Mouse (Mus musculus) forebrain, embryonic 15.5 days (tissue): Measurements from ENCODE around the gene Tbkbp1. TPM values are rescaled to one million over a fixed set of nuclear protein-coding genes. Genes with fewer than 3 reads are reported as not detected.
A peak's percentile ranks its signal among the peaks of the same experiment; 100 is the strongest.

Experiments used
- ATAC-seq: fragments of 200-750 bp; cut with Nextera tagmentation; replicated peaks from 2 replicates; pipeline ENCODE4 v1.8.0; 2017; ENCODE audit warnings: mild to moderate bottlenecking, moderate TSS enrichment, moderate library complexity
- H3K27ac ChIP-seq: fragments of 300-500 bp; sonication (generic); replicated peaks from 2 replicates; pipeline ENCODE4 v1.5.1; 2015; ENCODE audit warnings: mild to moderate bottlenecking, inconsistent platforms
- H3K27me3 ChIP-seq: fragments of 300-500 bp; sonication (generic); 2 replicates; pipeline ENCODE4 v1.6.1; 2015; ENCODE audit warnings: inconsistent platforms
- H3K36me3 ChIP-seq: fragments of 300-500 bp; sonication (generic); 2 replicates; pipeline ENCODE4 v1.6.1; 2015; ENCODE audit warnings: mild to moderate bottlenecking, inconsistent platforms
- H3K4me1 ChIP-seq: fragments of 300-500 bp; sonication (generic); 2 replicates; pipeline ENCODE4 v1.6.1; 2015; ENCODE audit warnings: inconsistent platforms
- H3K4me2 ChIP-seq: fragments of 300-500 bp; sonication (generic); replicated peaks from 2 replicates; pipeline ENCODE4 v1.6.1; 2015; ENCODE audit warnings: mild to moderate bottlenecking, inconsistent platforms
- H3K4me3 ChIP-seq: fragments of 300-500 bp; sonication (generic); 2 replicates; pipeline ENCODE4 v1.5.1; 2015; ENCODE audit warnings: mild to moderate bottlenecking, inconsistent platforms
- H3K9ac ChIP-seq: fragments of 300-500 bp; sonication (generic); replicated peaks from 2 replicates; pipeline ENCODE4 v1.6.1; 2015; ENCODE audit warnings: mild to moderate bottlenecking, inconsistent platforms
- H3K9me3 ChIP-seq: fragments of 300-500 bp; sonication (generic); 2 replicates; pipeline ENCODE4 v1.6.1; 2016; ENCODE audit warnings: inconsistent platforms
- WGBS: fragments of 180-500 bp; shearing (Covaris S2); methylation state at CpG from one replicate; pipeline ENCODE4 v1.1.7; 2015; ENCODE audit warnings: mixed read lengths; 5-methylcytosine and 5-hydroxymethylcytosine counted together
- polyA plus RNA-seq: library from polyadenylated mRNA; unstranded; fragments of >200 nt; fragmentation: Nextera tagmentation; extraction: Ambion mirVana; gene quantifications from 2 replicates; pipeline ENCODE4 v1.2.1, GENCODE M21; 2015

Gene Tbkbp1
- polyA plus RNA-seq, 1 experiment from 2014 or later = 6.2 TPM

DNA sequence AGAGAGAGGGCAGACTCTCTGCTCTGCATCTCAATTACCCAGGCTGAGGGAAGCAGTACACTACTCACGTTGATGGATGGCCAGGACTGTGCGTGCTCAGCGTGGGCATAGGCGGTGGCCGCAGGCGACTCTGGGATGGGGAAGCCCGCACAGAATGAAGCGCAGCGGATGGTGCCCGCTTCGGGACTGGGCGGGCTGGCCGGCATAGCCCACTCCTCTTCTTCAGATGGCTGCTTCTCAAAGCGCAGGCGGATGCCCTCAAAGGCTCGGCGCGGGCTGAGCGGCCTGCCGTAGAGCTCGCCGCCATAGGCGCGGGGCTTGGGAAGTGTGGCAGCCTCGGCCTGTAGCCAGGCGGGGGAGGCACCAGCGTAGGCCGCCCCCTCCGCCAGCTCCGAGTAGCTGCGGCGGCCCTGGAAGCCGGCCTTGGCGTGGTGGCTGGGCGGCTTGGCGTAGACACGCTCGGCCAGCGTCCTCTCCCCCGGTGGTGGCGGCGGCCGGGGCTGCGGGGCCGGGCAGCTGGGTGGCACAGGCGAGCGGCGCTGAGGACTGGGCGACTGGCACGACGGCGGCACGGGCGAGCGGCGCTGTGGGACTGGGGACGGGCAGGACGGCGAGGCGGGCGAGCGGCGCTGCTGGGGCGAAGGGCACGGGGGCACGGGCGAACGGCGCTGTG, 12.6 kb downstream of the Tbkbp1 start:
- Histone ChIP-seq H3K4me1 (peaks cover 16% of the 10 kb centered on the region), H3K36me3 (peaks cover 4% of the 10 kb centered on the region; the same call in 1 of the 2 replicates), H3K9me3 (no peaks in the 10 kb centered on the region), H3K9ac (peak overlapping the region; percentile 54), H3K27me3 (peaks cover 3% of the 10 kb centered on the region; the same call in 1 of the 2 replicates), H3K4me2 (peak overlapping the region; percentile 75), H3K27ac (no peak overlapping the region), H3K4me3 (peak overlapping the region; percentile 42)
- peak; percentile 82 for ATAC-seq
- WGBS = 10% methylated on average over 69 of the region's 69 CpGs

DNA sequence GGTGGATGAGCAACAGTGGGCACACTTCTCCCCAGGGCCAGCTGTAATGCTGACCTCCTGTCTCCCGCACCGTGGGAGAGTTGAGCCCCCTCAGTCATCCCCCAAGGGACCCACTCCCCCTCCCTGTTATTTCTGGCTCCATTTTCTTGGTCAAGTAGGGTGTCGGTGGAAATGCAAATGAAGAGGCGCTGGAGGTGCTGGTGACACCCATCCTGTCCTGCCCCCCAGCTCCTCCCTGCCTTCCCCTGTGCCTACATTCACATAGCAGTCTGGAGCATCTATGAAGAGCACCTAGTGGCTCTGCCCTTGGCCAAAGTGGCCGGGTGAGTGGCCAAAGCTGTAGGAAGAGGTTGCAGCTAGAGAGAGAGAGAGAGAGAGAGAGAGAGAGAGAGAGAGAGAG, 18.0 kb downstream of the Tbkbp1 start:
- no peak overlapping the region for H3K9ac ChIP-seq
- no peaks in the 10 kb centered on the region for H3K36me3 ChIP-seq
- no peak overlapping the region for H3K27ac ChIP-seq
- H3K4me3 ChIP-seq = no peak overlapping the region
- H3K4me1 ChIP-seq = peaks cover 2% of the 10 kb centered on the region
- ATAC-seq = no peak
- no peak overlapping the region for H3K4me2 ChIP-seq
- H3K9me3 ChIP-seq = no peaks in the 10 kb centered on the region
- 71% methylated on average over 5 of the region's 5 CpGs for WGBS
- H3K27me3 ChIP-seq = no peaks in the 10 kb centered on the region

DNA sequence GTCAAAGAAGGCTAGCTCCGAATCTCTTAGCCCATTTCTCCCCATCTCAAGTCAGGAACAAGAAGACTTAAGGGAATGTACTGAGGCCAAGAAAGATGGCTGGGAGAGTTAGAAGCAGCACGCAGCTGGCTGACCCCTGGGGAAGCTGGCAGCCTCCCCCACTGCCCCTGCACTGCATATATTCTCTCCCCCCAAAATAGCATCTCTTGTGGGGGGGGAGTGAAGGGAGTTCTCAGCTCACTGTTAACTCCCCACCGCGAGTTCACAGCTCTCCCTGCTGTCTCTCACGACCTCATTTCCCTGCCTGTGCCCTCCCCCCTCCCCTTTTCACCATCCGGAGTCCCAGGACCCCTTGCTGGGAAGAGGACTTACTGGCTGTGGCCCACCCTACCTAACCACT, 19.1 kb downstream of the Tbkbp1 start:
- H3K27me3 ChIP-seq = 0 out of 2 replicates have a peak, but pooled peaks cover 4% of the 10 kb centered on the region
- H3K4me1 ChIP-seq = peaks cover 5% of the 10 kb centered on the region
- H3K9me3 ChIP-seq = no peaks in the 10 kb centered on the region
- H3K4me3 ChIP-seq = no peak overlapping the region
- H3K9ac ChIP-seq = no peak overlapping the region
- H3K4me2 ChIP-seq = no peak overlapping the region
- 28% methylated on average over 6 of the region's 6 CpGs for WGBS
- ATAC-seq = no peak
- H3K36me3 ChIP-seq = no peaks in the 10 kb centered on the region
- no peak overlapping the region for H3K27ac ChIP-seq

DNA sequence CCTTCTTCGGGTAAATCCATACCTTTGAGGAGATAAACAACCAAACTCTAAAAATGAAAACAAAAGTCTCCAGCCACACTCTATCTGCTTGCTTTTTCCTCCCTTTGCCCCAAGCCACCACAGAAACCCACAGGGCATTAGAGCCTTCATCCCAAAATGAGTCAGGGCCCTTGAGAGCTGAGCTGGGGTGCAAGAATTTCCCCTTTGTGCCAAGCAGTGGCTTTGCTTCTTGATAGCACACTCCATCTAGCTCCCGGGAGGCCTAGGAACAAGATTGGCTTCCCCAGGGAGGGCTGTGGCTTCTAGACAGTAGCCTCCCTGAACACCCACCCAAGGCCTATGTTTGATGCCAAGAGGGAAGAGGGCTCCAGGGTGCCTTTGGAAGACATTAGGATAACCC, 19.6 kb downstream of the Tbkbp1 start:
- no peak for ATAC-seq
- Histone ChIP-seq H3K27ac (no peak overlapping the region), H3K4me2 (no peak overlapping the region), H3K27me3 (0 out of 2 replicates have a peak, but pooled peaks cover 4% of the 10 kb centered on the region), H3K9ac (no peak overlapping the region), H3K36me3 (no peaks in the 10 kb centered on the region), H3K4me3 (no peak overlapping the region), H3K4me1 (peaks cover 10% of the 10 kb centered on the region), H3K9me3 (no peaks in the 10 kb centered on the region)
- 79% methylated on average over 2 of the region's 2 CpGs for WGBS

DNA sequence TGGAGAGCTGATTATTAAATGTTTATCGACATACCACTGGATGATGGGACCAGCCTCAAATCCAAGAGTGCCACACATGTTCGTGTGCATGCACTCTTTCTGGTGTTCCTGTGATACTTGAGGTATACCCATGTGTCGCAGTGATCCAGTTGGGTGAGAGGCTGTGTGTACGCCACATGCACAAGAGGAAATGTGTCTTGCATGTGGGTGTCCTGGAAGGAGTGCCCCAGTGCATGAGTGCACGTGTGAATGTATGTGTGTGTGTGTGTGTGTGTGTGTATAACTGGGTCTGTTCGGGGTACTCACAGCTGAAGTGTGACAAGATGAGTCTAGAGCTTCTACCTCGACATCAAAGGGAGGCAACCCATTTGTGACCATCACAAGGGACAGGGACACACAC, 21.0 kb downstream of the Tbkbp1 start:
- no peaks in the 10 kb centered on the region for H3K36me3 ChIP-seq
- ATAC-seq = no peak
- no peaks in the 10 kb centered on the region for H3K9me3 ChIP-seq
- H3K27ac ChIP-seq = no peak overlapping the region
- 78% methylated on average over 7 of the region's 7 CpGs for WGBS
- H3K9ac ChIP-seq = no peak overlapping the region
- H3K4me1 ChIP-seq = peaks cover 10% of the 10 kb centered on the region
- H3K4me3 ChIP-seq = no peak overlapping the region
- no peak overlapping the region for H3K4me2 ChIP-seq
- 0 out of 2 replicates have a peak, but pooled peaks cover 4% of the 10 kb centered on the region for H3K27me3 ChIP-seq

DNA sequence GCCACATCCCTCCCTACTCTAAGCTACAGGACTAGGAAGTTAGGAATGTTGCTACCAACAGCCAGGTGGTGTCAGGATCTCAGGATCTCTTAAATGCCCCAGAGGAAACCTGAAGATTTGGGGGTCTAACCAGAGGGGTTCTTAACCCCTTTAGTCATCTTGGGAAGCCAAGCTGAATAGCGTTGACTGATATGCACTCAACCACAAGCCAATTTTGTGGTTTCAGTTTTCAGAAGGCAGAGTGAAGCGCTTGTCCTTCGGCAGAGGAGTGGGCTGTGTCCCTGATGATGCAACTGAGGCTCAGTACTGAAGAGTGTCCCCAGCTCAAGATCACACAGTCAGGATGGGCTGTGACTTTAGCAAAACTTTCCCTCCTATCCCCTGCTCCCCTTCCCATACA, 22.3 kb downstream of the Tbkbp1 start:
- H3K36me3 ChIP-seq = no peaks in the 10 kb centered on the region
- ATAC-seq = no peak
- no peak overlapping the region for H3K27ac ChIP-seq
- H3K4me1 ChIP-seq = peaks cover 10% of the 10 kb centered on the region
- WGBS = 71% methylated on average over 3 of the region's 3 CpGs
- H3K9ac ChIP-seq = no peak overlapping the region
- H3K9me3 ChIP-seq = no peaks in the 10 kb centered on the region
- H3K4me3 ChIP-seq = no peak overlapping the region
- 0 out of 2 replicates have a peak, but pooled peaks cover 4% of the 10 kb centered on the region for H3K27me3 ChIP-seq
- H3K4me2 ChIP-seq = no peak overlapping the region

DNA sequence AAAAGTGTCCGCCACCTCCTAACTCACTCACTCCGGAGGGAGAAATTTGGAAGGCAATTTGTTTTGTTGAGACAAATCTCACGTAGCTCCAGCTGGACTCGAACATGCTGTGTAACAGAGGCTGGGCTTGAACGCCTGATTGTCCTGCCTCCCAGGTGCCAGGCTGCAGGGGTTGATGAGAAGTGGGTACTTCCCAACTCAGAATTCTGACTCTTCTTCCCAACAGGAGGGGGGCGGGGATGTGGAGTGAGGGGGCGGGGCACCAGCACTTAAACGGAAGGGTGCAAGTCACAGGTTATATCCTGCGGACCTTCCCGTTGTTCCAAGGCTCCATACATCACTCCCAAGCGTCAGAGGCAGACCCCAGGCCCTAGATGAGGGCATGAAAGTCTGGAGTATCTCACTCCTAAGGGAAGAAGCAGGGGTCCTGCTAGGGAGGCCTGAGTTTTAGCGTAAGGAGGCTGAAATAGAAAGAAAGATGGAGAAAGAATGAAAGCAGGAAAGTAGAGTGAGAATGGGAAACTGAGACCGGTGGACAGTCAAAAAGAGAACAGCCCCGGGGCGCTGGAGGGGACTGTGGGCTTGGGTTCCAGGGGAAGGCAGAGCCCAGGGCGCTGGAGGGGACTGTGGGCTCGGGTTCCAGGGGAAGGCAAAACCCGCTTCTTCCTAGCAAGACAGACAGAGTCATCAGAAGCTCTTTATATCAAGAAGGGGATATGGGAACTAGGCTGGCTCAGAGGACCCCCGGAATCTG, 23.6 kb downstream of the Tbkbp1 start:
- no peaks in the 10 kb centered on the region for H3K36me3 ChIP-seq
- no peak for ATAC-seq
- peak overlapping the region; percentile 94 for H3K4me2 ChIP-seq
- 0 out of 2 replicates have a peak, but pooled peaks cover 4% of the 10 kb centered on the region for H3K27me3 ChIP-seq
- H3K4me1 ChIP-seq = peaks cover 12% of the 10 kb centered on the region
- H3K4me3 ChIP-seq = peak overlapping the region; percentile 52
- 19% methylated on average over 19 of the region's 19 CpGs for WGBS
- H3K9ac ChIP-seq = peak overlapping the region; percentile 53
- H3K27ac ChIP-seq = no peak overlapping the region
- H3K9me3 ChIP-seq = no peaks in the 10 kb centered on the region

DNA sequence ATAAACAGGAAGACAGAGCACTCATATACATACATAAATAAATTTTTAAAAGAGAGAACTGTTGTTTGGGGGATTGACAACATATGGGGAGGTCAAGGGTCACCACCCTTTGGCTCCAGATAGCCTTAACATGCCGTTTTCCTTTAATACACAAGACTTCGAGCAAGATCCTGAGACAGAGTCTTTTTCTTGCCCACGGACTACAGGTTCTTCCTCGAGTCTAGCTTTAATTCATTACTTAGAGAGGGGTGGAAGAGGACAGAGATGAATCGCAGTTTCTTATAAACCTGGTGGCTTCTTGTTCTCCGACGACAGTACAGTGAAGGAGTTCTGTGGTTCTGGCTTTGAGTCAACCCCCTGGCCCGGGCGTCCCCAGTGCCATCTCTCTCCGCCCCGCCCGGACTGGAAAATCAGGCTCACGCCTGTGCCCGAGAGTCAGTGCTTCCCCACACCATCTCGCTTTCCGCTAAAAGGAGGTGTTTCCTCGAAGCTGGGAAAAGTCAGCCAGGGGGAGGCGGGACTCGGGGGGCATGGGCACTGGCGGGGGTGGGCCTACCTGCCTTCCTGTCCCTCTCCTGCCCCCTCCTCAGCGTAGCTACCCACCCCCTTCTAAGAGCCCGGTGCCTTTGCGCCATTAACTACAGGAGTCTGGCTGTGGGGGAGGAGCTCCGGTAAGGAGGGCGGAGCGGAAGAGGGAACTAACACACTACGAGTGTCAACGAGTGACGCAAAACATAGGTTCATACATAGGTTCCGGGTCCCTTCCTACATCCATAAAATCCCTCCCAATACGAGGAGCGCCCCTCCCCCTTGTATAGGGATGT, 24.4 kb downstream of the Tbkbp1 start:
- H3K4me3 ChIP-seq = peak overlapping the region; percentile 52
- ATAC-seq = peak; percentile 63; the same call in 1 of the 2 replicates
- no peaks in the 10 kb centered on the region for H3K9me3 ChIP-seq
- H3K9ac ChIP-seq = peak overlapping the region; percentile 53
- no peak overlapping the region for H3K27ac ChIP-seq
- 0 out of 2 replicates have a peak, but pooled peaks cover 4% of the 10 kb centered on the region for H3K27me3 ChIP-seq
- H3K4me2 ChIP-seq = peak overlapping the region; percentile 94
- 6% methylated on average over 32 of the region's 32 CpGs for WGBS
- H3K4me1 ChIP-seq = peaks cover 12% of the 10 kb centered on the region
- no peaks in the 10 kb centered on the region for H3K36me3 ChIP-seq

DNA sequence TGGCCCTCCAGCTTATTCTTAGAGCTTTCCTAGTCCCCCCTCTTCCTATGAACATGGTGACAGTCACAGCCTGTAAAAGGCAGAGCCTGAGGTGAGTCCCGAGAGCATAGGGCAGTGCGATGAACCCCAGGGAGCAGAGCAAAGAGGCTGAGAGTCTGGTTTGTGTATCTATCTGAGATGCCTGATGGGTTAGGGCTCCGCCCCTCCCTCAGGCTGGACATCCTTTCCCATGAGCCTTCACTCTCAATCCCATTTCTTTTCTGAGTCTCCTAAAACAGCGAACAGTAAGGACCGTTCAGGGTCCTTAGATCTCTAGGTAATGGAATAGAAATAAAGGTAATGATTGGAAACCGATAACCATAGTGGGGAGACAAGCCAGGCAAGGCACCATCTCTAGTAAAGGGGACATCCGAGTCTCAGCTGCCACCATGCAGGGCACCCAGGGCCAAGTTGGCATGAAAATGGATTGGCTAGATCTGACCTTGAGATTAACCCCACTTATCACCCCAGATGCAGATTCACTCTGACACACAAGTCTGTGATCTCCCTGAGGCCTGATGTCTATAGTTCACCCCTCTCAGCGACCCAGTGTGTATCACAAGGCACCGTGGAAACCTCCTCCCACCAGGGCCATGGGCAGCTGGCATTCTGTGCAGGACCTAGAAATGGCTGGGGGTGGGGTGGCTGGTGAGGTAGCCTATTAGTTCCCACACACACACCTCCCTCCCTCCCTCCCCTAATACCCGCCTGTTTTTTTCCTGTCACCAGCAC, 26.8 kb downstream of the Tbkbp1 start:
- ATAC-seq = no peak
- H3K9ac ChIP-seq = no peak overlapping the region
- no peaks in the 10 kb centered on the region for H3K36me3 ChIP-seq
- peaks cover 12% of the 10 kb centered on the region for H3K4me1 ChIP-seq
- H3K9me3 ChIP-seq = no peaks in the 10 kb centered on the region
- no peak overlapping the region for H3K4me3 ChIP-seq
- H3K27ac ChIP-seq = no peak overlapping the region
- 0 out of 2 replicates have a peak, but pooled peaks cover 4% of the 10 kb centered on the region for H3K27me3 ChIP-seq
- no peak overlapping the region for H3K4me2 ChIP-seq
- WGBS = 68% methylated on average over 10 of the region's 10 CpGs

DNA sequence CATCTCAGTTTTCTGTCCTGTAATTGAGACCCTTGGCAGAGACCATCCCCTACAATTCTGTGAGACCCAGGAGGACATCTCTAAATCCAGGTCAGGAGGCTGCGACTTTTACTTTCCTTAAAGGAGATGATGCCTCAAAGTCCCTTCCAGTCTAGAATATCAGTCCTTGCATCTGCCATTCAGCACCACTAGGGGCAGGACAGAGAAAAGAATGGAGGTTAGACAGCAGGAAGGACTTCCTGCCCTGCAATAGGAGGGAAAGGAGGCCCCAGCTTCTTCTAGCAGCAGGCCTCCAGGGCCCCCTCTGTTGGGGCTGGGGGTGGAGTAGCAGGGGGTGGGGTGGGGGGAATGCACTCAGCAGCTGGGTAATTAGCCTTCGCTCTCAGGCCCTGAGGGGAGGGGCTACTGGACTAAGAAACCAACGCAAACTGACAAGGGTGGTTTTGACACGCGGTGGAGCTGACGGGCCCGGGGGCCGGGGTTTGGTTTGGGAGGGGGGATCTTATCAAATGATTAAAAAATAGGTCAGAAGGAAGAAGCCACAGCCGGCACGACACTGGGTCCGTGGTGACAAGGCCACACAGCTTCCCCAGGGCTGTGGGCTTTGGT, 27.9 kb downstream of the Tbkbp1 start:
- Histone ChIP-seq H3K4me3 (no peak overlapping the region), H3K4me1 (peaks cover 12% of the 10 kb centered on the region), H3K36me3 (no peaks in the 10 kb centered on the region), H3K4me2 (no peak overlapping the region), H3K27ac (no peak overlapping the region), H3K27me3 (peaks cover 13% of the 10 kb centered on the region; the same call in 1 of the 2 replicates), H3K9me3 (no peaks in the 10 kb centered on the region), H3K9ac (no peak overlapping the region)
- 11% methylated on average over 11 of the region's 11 CpGs for WGBS
- ATAC-seq = no peak

DNA sequence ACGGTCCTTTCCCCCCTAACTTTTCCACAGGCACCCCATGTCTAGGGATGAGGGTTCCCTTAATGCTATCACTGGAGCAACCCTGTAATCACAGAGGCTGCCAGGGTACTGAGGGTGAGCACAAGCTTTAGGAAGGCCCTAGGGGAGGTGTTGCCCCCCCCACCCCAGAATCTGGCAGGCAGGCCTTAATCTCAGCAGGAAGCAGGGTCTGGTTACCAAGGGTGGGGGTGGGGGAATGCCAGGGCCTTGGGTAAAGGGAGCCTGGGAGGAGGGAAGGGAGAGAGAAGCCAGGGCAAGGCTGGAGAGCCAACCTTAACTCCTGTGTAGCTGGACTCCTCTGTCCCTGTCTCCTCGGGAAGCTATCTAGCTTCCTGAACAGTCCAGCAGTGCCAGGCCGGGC, 30.7 kb downstream of the Tbkbp1 start:
- H3K4me2 ChIP-seq = no peak overlapping the region
- peaks cover 2% of the 10 kb centered on the region; the same call in 1 of the 2 replicates for H3K4me1 ChIP-seq
- no peak overlapping the region for H3K9ac ChIP-seq
- no peaks in the 10 kb centered on the region for H3K9me3 ChIP-seq
- 58% methylated on average over 3 of the region's 3 CpGs for WGBS
- H3K27ac ChIP-seq = no peak overlapping the region
- H3K27me3 ChIP-seq = peaks cover 34% of the 10 kb centered on the region
- no peak for ATAC-seq
- no peak overlapping the region for H3K4me3 ChIP-seq
- H3K36me3 ChIP-seq = no peaks in the 10 kb centered on the region
